Mouse (Mus musculus) right cerebral cortex, adult 2 months (tissue): Measurements from ENCODE around the gene Nae1.

Experiments
- DNase-seq, 2 experiments: peaks; one replicate each; pipeline ENCODE4 v3.0.0; 2021 to 2022; ENCODE audit warnings: low spot score in 2 of 2

Gene Nae1

GRCm38 (mm10) chr8:104529671-104530070, 4.8 kb downstream of the Nae1 start:
- DNase-seq: no peak

- DNase-seq: no peak
These were observed 16.6 kb downstream of the Nae1 start for GRCm38 (mm10) chr8:104517872-104518271.

GRCm38 (mm10) chr8:104510134-104510533, 24.3 kb downstream of the Nae1 start:
- peak in 1 of 2 experiments; percentile 3 for DNase-seq

GRCm38 (mm10) chr8:104509061-104510006, 25.1 kb downstream of the Nae1 start, which contains the start of gene Terb1:
Terb1 (minus strand) TSS chr8:104509910.
- peak; percentile 38 to 41 for DNase-seq

GRCm38 (mm10) chr8:104479091-104479490, 55.3 kb downstream of the Nae1 start:
- DNase-seq: no peak

- no peak for DNase-seq
These were observed 62.0 kb downstream of the Nae1 start for GRCm38 (mm10) chr8:104472465-104472864.

- no peak for DNase-seq
These were observed 67.0 kb downstream of the Nae1 start for GRCm38 (mm10) chr8:104467463-104467862.
